Mouse (Mus musculus): ENCODE data around the gene Hnrnpa3.
"Not testable (repeated sequence)": the region's sequence is repeated elsewhere in the genome, so short reads cannot be mapped to it uniquely, and the experiment has no call there.

The Hnrnpa3 gene

DNA sequence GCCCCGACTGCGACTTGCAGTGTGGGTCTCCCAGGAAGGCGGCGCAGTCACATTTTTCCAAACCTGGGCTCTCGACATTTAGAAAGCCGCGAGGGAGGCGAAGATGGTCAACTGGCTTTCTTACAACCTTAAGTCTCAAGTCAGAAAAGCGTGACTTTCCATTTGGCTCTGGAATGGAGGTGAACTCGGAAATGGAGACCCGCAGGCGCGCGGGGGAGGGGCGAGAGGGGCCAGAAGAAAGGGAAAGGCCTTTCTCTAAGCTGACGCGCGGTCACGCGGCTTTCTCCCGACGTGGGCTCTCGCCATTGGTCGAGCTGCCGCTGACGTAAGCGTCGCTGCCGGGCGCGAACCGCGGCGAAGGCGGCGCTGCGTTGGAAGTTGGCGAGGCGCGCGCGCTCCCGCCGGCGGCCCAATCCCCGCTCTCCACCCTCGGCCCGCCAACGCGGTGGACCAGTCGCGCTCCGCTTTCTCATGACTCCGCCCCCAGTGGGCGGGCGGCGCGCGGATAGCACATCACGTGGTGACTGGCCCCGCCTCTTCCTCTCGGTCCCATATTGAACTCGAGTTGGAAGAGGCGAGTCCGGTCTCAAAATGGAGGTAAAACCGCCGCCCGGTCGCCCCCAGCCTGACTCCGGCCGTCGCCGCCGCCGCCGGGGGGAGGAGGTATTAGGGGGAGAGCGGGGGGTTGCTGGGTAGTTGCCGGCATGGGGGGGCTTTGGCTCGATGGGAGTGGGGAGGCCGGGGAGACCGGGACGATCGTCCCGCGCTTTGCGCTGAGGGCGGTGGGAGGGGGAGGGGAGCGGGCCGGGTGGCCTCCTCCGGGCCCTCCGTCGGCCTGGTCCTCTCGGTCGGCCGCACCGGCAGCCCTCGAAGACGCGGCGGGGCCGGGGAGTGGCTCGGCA lies at the start of gene Hnrnpa3:
Gene Hnrnpa3 (plus strand): TSS at position 535 of the 902 bp plus-strand sequence.
- peak; percentile 99 for DNase-seq (ENCODE audit: low spot score)

DNA sequence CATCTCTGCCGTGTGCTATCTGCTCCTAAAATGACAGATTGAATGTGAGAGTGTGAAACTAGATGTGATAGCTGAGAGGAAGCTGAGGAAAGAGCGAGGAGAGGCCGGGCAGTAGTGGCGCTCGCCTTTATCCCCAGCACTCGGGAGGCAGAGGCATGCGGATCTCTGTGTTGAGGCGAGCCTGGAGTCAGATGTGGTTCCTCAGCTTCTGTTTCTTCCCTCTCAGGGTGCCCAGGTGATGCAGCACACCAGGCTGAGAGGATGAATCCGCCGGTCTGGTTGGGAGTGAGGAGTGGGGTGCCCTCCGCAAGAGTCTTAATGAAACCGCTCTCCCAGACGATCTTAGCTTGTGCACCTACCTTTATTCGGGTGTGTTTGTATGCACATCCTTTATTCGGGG lies 49.1 kb upstream of the Hnrnpa3 start:
- DNase-seq (ENCODE audit: low spot score): no peak

DNA sequence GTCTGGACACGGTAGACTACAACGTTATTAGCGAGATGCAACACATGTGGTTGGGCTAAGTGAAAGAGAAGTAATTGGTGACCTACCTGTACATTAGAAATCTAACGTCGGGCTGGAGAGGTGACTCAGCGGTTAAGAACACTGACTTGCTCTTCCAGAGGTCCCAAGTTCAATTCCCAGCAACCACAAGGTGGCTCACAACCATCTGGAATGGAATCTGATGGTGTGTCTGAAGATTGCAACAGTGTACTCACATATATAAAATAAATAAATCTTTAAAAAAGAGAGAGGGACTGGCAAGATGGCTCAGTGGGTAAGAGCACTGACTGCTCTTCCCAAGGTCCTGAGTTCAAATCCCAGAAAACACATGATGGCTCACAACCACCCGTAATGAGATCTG lies 48.5 kb upstream of the Hnrnpa3 start:
- DNase-seq (ENCODE audit: low spot score): not testable (repeated sequence)

GRCm38 (mm10) chr2:75611041-75611805 lies 47.8 kb upstream of the Hnrnpa3 start:
- no peak for DNase-seq (ENCODE audit: low spot score)

- no peak for DNase-seq (ENCODE audit: low spot score)
These were observed 47.1 kb upstream of the Hnrnpa3 start for GRCm38 (mm10) chr2:75612006-75612405.

- DNase-seq (ENCODE audit: low spot score): no peak
These were observed 46.0 kb upstream of the Hnrnpa3 start for GRCm38 (mm10) chr2:75612981-75613567.

DNA sequence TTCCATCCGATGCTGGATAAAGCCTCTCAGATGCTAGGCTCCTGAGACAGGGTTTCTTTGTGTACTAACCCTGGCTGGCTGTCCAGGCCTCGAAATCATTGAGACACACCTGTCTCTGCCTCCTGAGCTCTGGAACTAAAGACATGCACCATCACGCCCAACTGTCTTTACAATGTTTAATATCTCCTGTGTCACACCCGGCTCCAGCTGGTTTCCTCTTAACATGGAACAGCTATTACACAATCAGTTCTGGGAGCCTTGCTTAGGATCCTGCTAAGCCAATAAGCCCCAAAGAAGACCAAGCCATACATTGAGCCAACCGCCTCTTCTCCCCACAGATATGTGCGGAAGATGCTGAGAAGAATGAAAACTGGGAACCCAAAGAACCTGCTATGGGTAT lies 44.5 kb upstream of the Hnrnpa3 start:
- no peak for DNase-seq (ENCODE audit: low spot score)

- DNase-seq (ENCODE audit: low spot score): no peak
These were observed 42.1 kb upstream of the Hnrnpa3 start for GRCm38 (mm10) chr2:75616911-75617310.

GRCm38 (mm10) chr2:75618712-75619111 lies 40.3 kb upstream of the Hnrnpa3 start:
- DNase-seq (ENCODE audit: low spot score): no peak

DNA sequence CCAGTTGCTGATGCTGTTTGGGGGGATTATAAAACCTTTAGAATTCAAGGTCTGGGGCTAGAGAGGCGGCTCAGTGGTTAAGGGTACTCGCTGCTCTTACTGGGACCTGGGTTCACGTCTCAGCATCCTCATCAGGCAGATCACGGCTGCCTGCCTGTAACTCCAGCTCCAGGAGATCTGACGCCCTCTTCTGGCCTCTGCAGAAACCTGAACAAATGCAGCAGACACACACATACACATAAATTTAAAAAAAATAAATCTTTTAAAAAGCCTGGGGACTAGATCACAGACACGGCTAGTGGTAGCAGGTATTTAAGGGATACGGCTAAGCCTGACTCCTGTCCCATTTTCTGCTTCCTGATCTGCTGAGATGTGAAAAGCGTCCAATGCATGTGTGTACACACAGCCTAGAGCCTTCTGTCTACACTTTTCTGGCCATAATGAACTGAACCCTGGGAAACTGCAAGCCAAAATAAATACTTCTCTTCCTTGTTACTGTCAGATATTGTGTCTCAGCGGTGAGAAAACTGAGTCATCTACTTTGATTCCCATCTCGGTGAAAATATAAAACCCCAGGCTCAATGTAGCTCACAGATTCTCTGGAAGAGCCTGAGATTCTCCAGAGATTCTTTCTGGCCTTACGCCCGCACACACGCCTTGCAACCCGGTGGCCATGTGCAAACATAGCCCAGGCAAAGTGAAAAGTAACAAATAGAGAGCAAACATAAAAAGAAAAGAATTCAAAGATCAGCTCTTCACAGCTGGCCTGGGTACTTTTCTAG lies 37.0 kb upstream of the Hnrnpa3 start:
- DNase-seq (ENCODE audit: low spot score): no peak

DNA sequence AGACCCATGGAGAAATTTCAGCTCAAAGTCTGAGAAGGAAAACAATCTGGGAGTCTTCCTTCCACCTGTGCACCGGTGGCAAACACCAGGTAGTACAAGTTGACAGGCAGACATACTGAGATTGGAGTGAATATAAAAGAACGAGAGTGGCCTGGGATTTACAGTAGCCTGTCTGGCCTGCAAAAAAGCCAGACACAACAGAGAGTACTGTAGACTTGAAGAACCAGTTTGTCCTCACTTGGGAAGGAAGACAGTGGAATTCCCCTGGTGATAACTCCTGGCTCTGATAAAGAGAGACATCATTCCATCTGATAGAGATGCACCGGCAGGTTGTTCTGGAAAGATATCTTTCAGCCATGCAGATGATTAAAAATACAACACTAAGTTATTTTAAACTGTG lies 34.0 kb upstream of the Hnrnpa3 start:
- no peak for DNase-seq (ENCODE audit: low spot score)

DNA sequence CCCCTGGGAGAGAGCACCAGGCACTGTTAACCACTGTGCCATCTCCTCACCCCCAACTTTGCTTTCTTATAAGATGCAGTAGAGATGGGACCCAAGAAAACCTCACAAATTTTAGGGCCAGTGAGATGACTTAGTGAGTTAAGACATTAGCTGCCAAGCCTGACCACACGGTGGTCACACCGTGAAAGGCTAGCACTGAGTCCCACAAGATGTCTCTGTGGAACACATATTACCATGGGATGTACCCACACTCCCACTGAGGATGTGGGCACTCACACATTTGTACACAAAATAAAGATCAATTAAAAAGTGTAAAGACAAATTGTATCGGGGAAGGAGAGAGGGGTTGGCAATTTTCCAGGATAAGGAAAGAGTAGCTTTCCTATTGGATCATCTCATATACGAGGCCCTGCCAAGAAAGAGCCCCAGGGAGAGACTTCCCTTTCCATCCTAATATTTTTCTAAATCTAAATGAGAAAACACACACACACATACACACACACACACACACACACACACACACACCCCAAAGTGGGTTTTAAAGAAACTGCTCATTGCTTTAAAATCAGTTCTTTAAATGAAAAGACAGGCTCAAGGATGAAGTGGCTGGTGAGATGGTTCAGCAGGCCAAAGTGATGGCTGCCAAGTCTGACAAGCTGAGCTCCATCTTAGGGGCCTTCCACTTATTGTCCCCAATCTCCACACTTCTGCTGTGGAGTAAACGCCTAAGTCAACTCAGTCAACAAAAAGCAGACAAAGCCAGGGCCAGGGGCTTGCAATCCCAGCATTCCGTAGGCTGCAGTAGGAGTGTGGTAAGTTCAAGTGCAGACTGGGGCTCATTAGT lies 32.2 kb upstream of the Hnrnpa3 start:
- DNase-seq (ENCODE audit: low spot score): no peak

DNA sequence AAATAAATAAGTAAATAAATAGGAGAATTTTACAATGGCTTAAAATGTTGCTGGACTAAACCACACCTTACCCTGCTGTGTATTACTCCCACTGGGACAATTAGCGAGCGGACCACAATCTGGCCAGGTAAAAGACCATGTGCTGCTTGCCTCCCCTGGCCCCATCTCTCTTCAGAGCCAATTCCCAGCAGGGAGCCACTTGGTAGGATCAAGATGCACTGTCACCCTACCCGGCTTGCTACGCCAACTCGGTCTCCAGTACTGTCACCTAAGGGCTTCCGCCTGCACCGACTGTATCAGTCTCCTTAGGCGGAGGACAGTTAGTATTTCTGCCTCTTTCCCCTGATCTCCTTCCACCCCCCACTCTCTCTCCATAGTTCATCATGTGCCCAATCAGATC lies 30.6 kb upstream of the Hnrnpa3 start:
- no peak for DNase-seq (ENCODE audit: low spot score)

DNA sequence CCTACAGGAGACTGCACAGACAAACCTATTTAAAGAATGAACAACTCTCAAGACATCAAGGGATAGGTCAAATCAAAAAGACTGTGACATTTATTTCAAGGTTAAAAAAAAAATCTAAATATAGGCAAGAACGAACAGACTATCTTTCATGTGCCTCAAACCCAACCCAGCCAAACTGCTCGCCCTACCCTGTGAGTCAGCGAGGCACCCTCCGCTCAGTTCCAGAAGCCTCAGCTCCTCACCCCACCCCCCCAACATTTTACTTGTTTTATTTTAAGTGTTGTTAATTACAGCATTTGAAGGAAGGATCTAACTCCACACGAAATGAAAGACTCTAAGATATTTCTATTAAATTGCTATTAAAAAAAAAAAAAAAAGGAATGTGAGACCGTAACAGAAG lies 27.6 kb upstream of the Hnrnpa3 start:
- DNase-seq (ENCODE audit: low spot score): no peak

DNA sequence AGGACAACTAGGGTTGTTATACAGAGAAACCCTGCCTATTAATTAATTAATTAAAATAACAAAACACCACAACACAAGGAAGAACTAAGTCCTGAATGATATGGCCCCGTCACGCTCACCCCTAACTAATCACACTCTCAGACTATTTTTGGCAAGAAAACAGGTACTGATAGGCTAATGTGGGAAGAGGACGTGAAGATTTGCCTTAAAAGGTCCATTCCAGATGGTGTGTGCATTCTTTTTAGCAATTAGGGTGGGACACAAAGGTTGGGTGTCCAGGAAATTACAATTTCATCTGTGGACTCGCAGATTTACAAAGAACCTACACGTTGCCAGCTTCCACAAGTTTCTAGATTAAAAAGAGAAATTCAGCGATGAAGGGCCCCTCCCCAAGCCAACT lies 27.0 kb upstream of the Hnrnpa3 start:
- DNase-seq (ENCODE audit: low spot score): no peak

- no peak for DNase-seq (ENCODE audit: low spot score)
These were observed 26.3 kb upstream of the Hnrnpa3 start for GRCm38 (mm10) chr2:75632721-75633181.

- DNase-seq (ENCODE audit: low spot score): no peak
These were observed 25.7 kb upstream of the Hnrnpa3 start for GRCm38 (mm10) chr2:75633381-75633780.

DNA sequence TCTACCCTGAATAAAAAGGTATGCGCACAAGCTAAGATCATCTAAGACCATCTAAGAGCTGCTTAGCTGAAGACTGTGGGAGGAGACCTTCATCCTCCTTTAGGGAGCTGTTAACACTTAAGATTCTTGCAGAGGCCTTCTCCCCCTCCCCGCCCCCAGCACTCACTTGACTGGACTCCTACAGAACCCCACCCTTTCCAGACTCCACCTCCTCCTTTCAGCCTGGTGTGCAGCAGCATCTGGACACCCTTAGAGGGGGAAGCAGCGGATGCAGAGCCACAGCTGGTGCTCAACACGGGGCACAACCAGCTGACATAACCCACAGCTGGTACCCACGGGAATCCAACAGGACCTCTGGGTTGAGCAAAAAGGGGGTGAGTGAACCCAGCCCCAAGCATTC lies 25.3 kb upstream of the Hnrnpa3 start:
- DNase-seq (ENCODE audit: low spot score): no peak

- DNase-seq (ENCODE audit: low spot score): not testable (repeated sequence)
These were observed 24.6 kb upstream of the Hnrnpa3 start for GRCm38 (mm10) chr2:75634431-75634830.

GRCm38 (mm10) chr2:75636261-75637054 lies 22.6 kb upstream of the Hnrnpa3 start:
- no peak for DNase-seq (ENCODE audit: low spot score)

Data from embryo, embryonic 10 days (tissue).